Mouse (Mus musculus) Patski (cell line): Measurements from ENCODE around the gene Trak1. TPM values are rescaled to one million over a fixed set of nuclear protein-coding genes. Genes with fewer than 3 reads are reported as not detected.

Source experiments
- ATAC-seq: fragments of 100-300 bp; one replicate; pipeline ENCODE4 v1.8.0; 2021
- CTCF ChIA-PET: fragments of 350-600 bp; sonication (Branson Sonifier 250); formaldehyde crosslinking; loops from one replicate; lab custom pipeline; 2022; ENCODE audit warnings: inconsistent platforms; lab: Charles Lee
- POLR2A ChIA-PET: fragments of 350-600 bp; sonication (Branson Sonifier 250); formaldehyde crosslinking; loops from one replicate; lab custom pipeline; 2022; ENCODE audit warnings: antibody characterized with exemption, inconsistent platforms; lab: Charles Lee
- DNase-seq: peaks from one replicate; pipeline ENCODE4 v3.0.0-alpha.2; 2011; ENCODE audit warnings: low read depth, low spot score
- H3K27me3 ChIP-seq: fragments of 371-371 bp; one replicate; pipeline ENCODE4 v1.5.1; 2021
- CTCF ChIP-seq: fragments of 100-300 bp; IDR thresholded peaks from one replicate; pipeline ENCODE4 v1.5.1; 2021
- in situ Hi-C: fragments of 300-500 bp; cut with MboI; formaldehyde crosslinking; loops from 3 replicates; pipeline ENCODE4 v1.11.1; 2018; ENCODE audit warnings: low pct_unique_long_range_greater_than_20kb, mixed read lengths
- polyA plus RNA-seq: library from polyadenylated mRNA; unstranded; gene quantifications from one replicate; pipeline ENCODE4 v1.2.3, GENCODE M21; 2021

Trak1 gene
- polyA plus RNA-seq, 1 experiment from 2014 or later: 49.4 TPM

GRCm38 (mm10) chr9:121293187-121293586, 4.1 kb upstream of the Trak1 start:
- POLR2A ChIA-PET: no interaction called here
- CTCF ChIA-PET: no interaction called here
- TF ChIP-seq CTCF: no peak

GRCm38 (mm10) chr9:121295221-121295620, 2.1 kb upstream of the Trak1 start:
- POLR2A ChIA-PET: no interaction called here
- CTCF ChIA-PET: no interaction called here
- DNase-seq: no peak
- in situ Hi-C loops: no loop called here
- no peak for TF ChIP-seq CTCF
- no peak for ATAC-seq
- H3K27me3 ChIP-seq: no peaks in the 10 kb centered on the region

More at GRCm38 (mm10) chr9:121293187-121293586, 4.1 kb upstream of the Trak1 start:
- in situ Hi-C loops: no loop called here
- H3K27me3 ChIP-seq: no peaks in the 10 kb centered on the region
- no peak for DNase-seq
- no peak for ATAC-seq

- in situ Hi-C loops: no loop called here
- ATAC-seq (no peak), DNase-seq (no peak)
These were observed 730 bp downstream of the Trak1 start for GRCm38 (mm10) chr9:121298065-121298398.

GRCm38 (mm10) chr9:121298411-121299091, 1.2 kb downstream of the Trak1 start:
- in situ Hi-C loops: no loop called here

More at GRCm38 (mm10) chr9:121298065-121298398, 730 bp downstream of the Trak1 start:
- no peaks in the 10 kb centered on the region for H3K27me3 ChIP-seq
- CTCF ChIA-PET: no interaction called here
- no peak for TF ChIP-seq CTCF
- POLR2A ChIA-PET: no interaction called here

GRCm38 (mm10) chr9:121299223-121299755, 2.0 kb downstream of the Trak1 start:
- DNase-seq (no peak), ATAC-seq (no peak)
- no peak for TF ChIP-seq CTCF
- in situ Hi-C loops: no loop called here
- H3K27me3 ChIP-seq: no peaks in the 10 kb centered on the region
- POLR2A ChIA-PET: interaction anchor here (1.1 kb wide), 1 partner anchor 72 kb away, joined by 3 read pairs; no protein-coding TSS in a partner anchor
- CTCF ChIA-PET: no interaction called here

More at GRCm38 (mm10) chr9:121298411-121299091, 1.2 kb downstream of the Trak1 start:
- no peak for TF ChIP-seq CTCF
- CTCF ChIA-PET: no interaction called here
- POLR2A ChIA-PET: no interaction called here
- DNase-seq (no peak), ATAC-seq (no peak)
- H3K27me3 ChIP-seq: no peaks in the 10 kb centered on the region

GRCm38 (mm10) chr9:121299976-121300570, 2.8 kb downstream of the Trak1 start:
- no peaks in the 10 kb centered on the region for H3K27me3 ChIP-seq
- DNase-seq (no peak), ATAC-seq (no peak)
- no peak for TF ChIP-seq CTCF
- in situ Hi-C loops: loop anchor here (10.0 kb wide), 1 partner anchor 55 kb away; no protein-coding TSS in a partner anchor
- ChIA-PET CTCF (interaction anchor here (0.7 to 1.2 kb wide), 2 partner anchors 12 to 51 kb away, joined by 3 to 4 read pairs; no protein-coding TSS in a partner anchor), POLR2A (interaction anchor here (0.7 to 1.1 kb wide), 3 partner anchors 48 to 72 kb away, joined by 3 to 5 read pairs (median 3); no protein-coding TSS in a partner anchor)

- CTCF ChIA-PET: interaction anchor here (1.2 kb wide), 1 partner anchor 50 kb away, joined by 4 read pairs; no protein-coding TSS in a partner anchor
- TF ChIP-seq CTCF: no peak
- no peak for ATAC-seq
- DNase-seq: no peak
- POLR2A ChIA-PET: no interaction called here
- no peaks in the 10 kb centered on the region for H3K27me3 ChIP-seq
- in situ Hi-C loops: loop anchor here (10.0 kb wide), 1 partner anchor 54 kb away; no protein-coding TSS in a partner anchor
These were observed 4.0 kb downstream of the Trak1 start for GRCm38 (mm10) chr9:121301041-121301920.

GRCm38 (mm10) chr9:121302543-121302942, 5.2 kb downstream of the Trak1 start:
- no peak for ATAC-seq
- ChIA-PET POLR2A (no interaction called here), CTCF (interaction anchor here (0.8 kb wide), 1 partner anchor 49 kb away, joined by 4 read pairs; no protein-coding TSS in a partner anchor)
- TF ChIP-seq CTCF: no peak
- in situ Hi-C loops: loop anchor here (10.0 kb wide), 1 partner anchor 52 kb away; no protein-coding TSS in a partner anchor
- DNase-seq: no peak
- no peaks in the 10 kb centered on the region for H3K27me3 ChIP-seq

GRCm38 (mm10) chr9:121303086-121303485, 5.8 kb downstream of the Trak1 start:
- no peaks in the 10 kb centered on the region for H3K27me3 ChIP-seq
- in situ Hi-C loops: loop anchor here (10.0 kb wide), 1 partner anchor 52 kb away; no protein-coding TSS in a partner anchor
- ChIA-PET CTCF (interaction anchor here (1.3 kb wide), 1 partner anchor 10 kb away, joined by 3 read pairs; no protein-coding TSS in a partner anchor), POLR2A (no interaction called here)
- ATAC-seq: no peak
- no peak for DNase-seq
- no peak for TF ChIP-seq CTCF

- DNase-seq (no peak), ATAC-seq (no peak)
- no peak for TF ChIP-seq CTCF
- ChIA-PET CTCF (interaction anchor here (1.3 kb wide), 1 partner anchor 9 kb away, joined by 3 read pairs; no protein-coding TSS in a partner anchor), POLR2A (no interaction called here)
- in situ Hi-C loops: loop anchor here (10.0 kb wide), 1 partner anchor 51 kb away; no protein-coding TSS in a partner anchor
- no peaks in the 10 kb centered on the region for H3K27me3 ChIP-seq
These were observed 6.4 kb downstream of the Trak1 start for GRCm38 (mm10) chr9:121303748-121304147.
